Mouse (Mus musculus) stomach, postnatal 0 days (tissue): ENCODE data around the gene Cdk5rap3. TPM values are rescaled to one million over a fixed set of nuclear protein-coding genes. Genes with fewer than 3 reads are reported as not detected.

ENCODE experiments used
- ATAC-seq: fragments of 200-750 bp; cut with Nextera tagmentation; 2 replicates; pipeline ENCODE4 v1.8.0; 2017; ENCODE audit not compliant: low FRiP score, low TSS enrichment
- DNase-seq: peaks from one replicate; pipeline ENCODE4 v3.0.0-alpha.2; 2016; ENCODE audit warnings: low spot score
- H3K27ac ChIP-seq: fragments of 300-500 bp; sonication (generic); replicated peaks from 2 replicates; pipeline ENCODE4 v1.5.1; 2014; ENCODE audit warnings: mild to moderate bottlenecking, control low read depth
- H3K27me3 ChIP-seq: fragments of 300-500 bp; sonication (generic); 2 replicates; pipeline ENCODE4 v1.6.1; 2014; ENCODE audit warnings: low read length; ENCODE audit not compliant: control insufficient read depth, insufficient read depth
- H3K36me3 ChIP-seq: fragments of 300-500 bp; sonication (generic); 2 replicates; pipeline ENCODE4 v1.6.1; 2014; ENCODE audit warnings: low read length, mixed read lengths; ENCODE audit not compliant: control insufficient read depth, insufficient read depth
- H3K4me1 ChIP-seq: fragments of 300-500 bp; sonication (generic); replicated peaks from 2 replicates; pipeline ENCODE4 v1.6.1; 2014; ENCODE audit warnings: antibody characterized with exemption; ENCODE audit not compliant: control insufficient read depth, insufficient read depth
- H3K4me2 ChIP-seq: fragments of 300-500 bp; sonication (generic); replicated peaks from 2 replicates; pipeline ENCODE4 v1.6.1; 2014; ENCODE audit warnings: low read depth, mild to moderate bottlenecking, control low read depth, moderate library complexity
- H3K4me3 ChIP-seq: fragments of 300-500 bp; sonication (generic); 2 replicates; pipeline ENCODE4 v1.5.1; 2014; ENCODE audit warnings: low read depth, low read length, control low read depth
- H3K9ac ChIP-seq: fragments of 300-500 bp; sonication (generic); 2 replicates; pipeline ENCODE4 v1.6.1; 2014; ENCODE audit warnings: mild to moderate bottlenecking, low read length, control low read depth, mixed read lengths
- H3K9me3 ChIP-seq: fragments of 300-500 bp; sonication (generic); 2 replicates; pipeline ENCODE4 v1.6.1; 2016; ENCODE audit warnings: low read length; ENCODE audit not compliant: control insufficient read depth
- CTCF ChIP-seq: IDR thresholded peaks from 2 replicates; pipeline ENCODE4 v1.5.1; 2016; ENCODE audit warnings: antibody characterized with exemption, low read depth, mild to moderate bottlenecking, moderate library complexity
- EP300 ChIP-seq: optimal IDR thresholded peaks from 2 replicates; pipeline ENCODE3; 2016; ENCODE audit warnings: antibody characterized with exemption
- WGBS: fragments of 180-500 bp; shearing (Covaris S2); extraction: QIAGEN DNeasy Blood & Tissue Kit; methylation state at CpG from one replicate; pipeline ENCODE4 v1.1.7; 2014; 5-methylcytosine and 5-hydroxymethylcytosine counted together
- polyA plus RNA-seq: library from polyadenylated mRNA; unstranded; fragments of >200 nt; fragmentation: Nextera tagmentation; extraction: Ambion mirVana; gene quantifications from 2 replicates; pipeline ENCODE4 v1.2.1, GENCODE M21; 2015

Cdk5rap3 gene
- polyA plus RNA-seq, 1 experiment from 2014 or later, result 61.7 TPM

DNA sequence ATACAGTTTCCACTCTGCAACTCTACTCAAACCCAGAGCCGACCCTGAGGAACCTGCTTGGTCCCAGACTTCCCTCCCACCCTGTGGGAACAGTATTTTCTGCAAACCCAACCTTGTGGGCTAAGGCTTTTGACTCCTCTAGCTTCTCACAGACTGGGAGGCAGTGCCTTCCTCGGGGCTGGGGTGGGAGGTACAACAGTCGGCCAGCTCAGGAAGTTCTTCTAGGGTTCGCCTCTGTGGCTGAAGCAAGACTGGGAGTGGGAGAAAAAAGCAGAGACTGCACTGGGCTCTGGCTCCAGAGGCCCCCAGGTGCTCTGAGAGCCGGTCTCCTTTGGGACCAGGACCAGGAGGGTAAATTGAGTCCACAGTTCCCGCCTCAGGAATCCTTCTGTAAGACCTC, 36.6 kb upstream of the Cdk5rap3 start:
- 68% methylated on average over 6 of the region's 6 CpGs for WGBS
- Histone ChIP-seq H3K9me3 (no peaks in the 10 kb centered on the region), H3K27ac (no peak overlapping the region), H3K9ac (no peak overlapping the region), H3K4me2 (no peak overlapping the region), H3K27me3 (no peaks in the 10 kb centered on the region), H3K4me1 (no peaks in the 10 kb centered on the region), H3K36me3 (peaks cover 28% of the 10 kb centered on the region), H3K4me3 (no peak overlapping the region)
- no peak for DNase-seq
- ATAC-seq, result no peak
- TF ChIP-seq EP300 (no peak), CTCF (no peak)

- Histone ChIP-seq H3K9me3 (no peaks in the 10 kb centered on the region), H3K27me3 (no peaks in the 10 kb centered on the region), H3K27ac (no peak overlapping the region), H3K4me3 (no peak overlapping the region), H3K36me3 (peaks cover 25% of the 10 kb centered on the region), H3K4me2 (no peak overlapping the region), H3K9ac (no peak overlapping the region), H3K4me1 (no peaks in the 10 kb centered on the region)
- ATAC-seq, result no peak
- 78% methylated on average over 10 of the region's 10 CpGs for WGBS
- no peak for TF ChIP-seq CTCF
- TF ChIP-seq EP300, result no peak
- DNase-seq, result no peak
Observed at GRCm38 (mm10) chr11:96952426-96952825, 36.1 kb upstream of the Cdk5rap3 start.

GRCm38 (mm10) chr11:96950767-96951166, 34.5 kb upstream of the Cdk5rap3 start:
- ATAC-seq, result no peak

GRCm38 (mm10) chr11:96947849-96948248, 31.6 kb upstream of the Cdk5rap3 start:
- ATAC-seq (no peak), DNase-seq (no peak)

More at GRCm38 (mm10) chr11:96950767-96951166, 34.5 kb upstream of the Cdk5rap3 start:
- WGBS, result 96% methylated on average over 3 of the region's 3 CpGs
- no peak overlapping the region for H3K4me2 ChIP-seq
- no peak overlapping the region for H3K9ac ChIP-seq
- peaks cover 18% of the 10 kb centered on the region for H3K36me3 ChIP-seq
- no peak for DNase-seq
- H3K27me3 ChIP-seq, result no peaks in the 10 kb centered on the region
- no peak overlapping the region for H3K27ac ChIP-seq
- no peak overlapping the region for H3K4me3 ChIP-seq
- no peaks in the 10 kb centered on the region for H3K9me3 ChIP-seq
- no peaks in the 10 kb centered on the region for H3K4me1 ChIP-seq
- TF ChIP-seq CTCF (peak; percentile 53), EP300 (no peak)

GRCm38 (mm10) chr11:96946498-96946897, 30.2 kb upstream of the Cdk5rap3 start:
- H3K4me2 ChIP-seq, result no peak overlapping the region
- H3K36me3 ChIP-seq, result no peaks in the 10 kb centered on the region
- peaks cover 3% of the 10 kb centered on the region; the same call in 1 of the 2 replicates for H3K4me1 ChIP-seq
- H3K4me3 ChIP-seq, result no peak overlapping the region
- DNase-seq, result no peak
- no peak overlapping the region for H3K9ac ChIP-seq
- TF ChIP-seq EP300 (no peak), CTCF (no peak)
- ATAC-seq, result no peak
- no peaks in the 10 kb centered on the region for H3K9me3 ChIP-seq
- no peaks in the 10 kb centered on the region for H3K27me3 ChIP-seq
- H3K27ac ChIP-seq, result no peak overlapping the region
- 83% methylated on average over 9 of the region's 9 CpGs for WGBS

More at GRCm38 (mm10) chr11:96947849-96948248, 31.6 kb upstream of the Cdk5rap3 start:
- Histone ChIP-seq H3K27me3 (no peaks in the 10 kb centered on the region), H3K27ac (no peak overlapping the region), H3K4me3 (no peak overlapping the region), H3K36me3 (0 out of 2 replicates have a peak, but pooled peaks cover 7% of the 10 kb centered on the region), H3K9ac (no peak overlapping the region), H3K9me3 (no peaks in the 10 kb centered on the region), H3K4me2 (no peak overlapping the region), H3K4me1 (peaks cover 3% of the 10 kb centered on the region; the same call in 1 of the 2 replicates)
- no peak for TF ChIP-seq CTCF
- TF ChIP-seq EP300, result no peak
- WGBS, result 78% methylated on average over 4 of the region's 4 CpGs

- DNase-seq, result no peak
- peak overlapping the region; percentile 52 for H3K4me3 ChIP-seq
- 63% methylated on average over 14 of the region's 14 CpGs for WGBS
- no peak for TF ChIP-seq EP300
- no peak for TF ChIP-seq CTCF
- H3K9ac ChIP-seq, result 0 out of 2 replicates have a peak overlapping the region, but pooled peaks have one; percentile 35
- H3K9me3 ChIP-seq, result no peaks in the 10 kb centered on the region
- H3K27ac ChIP-seq, result no peak overlapping the region; the same call in 1 of the 2 replicates
- no peak for ATAC-seq
- H3K27me3 ChIP-seq, result no peaks in the 10 kb centered on the region
- peak overlapping the region; percentile 82 for H3K4me2 ChIP-seq
- peaks cover 3% of the 10 kb centered on the region; the same call in 1 of the 2 replicates for H3K4me1 ChIP-seq
- H3K36me3 ChIP-seq, result no peaks in the 10 kb centered on the region
Observed at GRCm38 (mm10) chr11:96944844-96945580, 28.7 kb upstream of the Cdk5rap3 start.
